In the genomic region with DNA sequence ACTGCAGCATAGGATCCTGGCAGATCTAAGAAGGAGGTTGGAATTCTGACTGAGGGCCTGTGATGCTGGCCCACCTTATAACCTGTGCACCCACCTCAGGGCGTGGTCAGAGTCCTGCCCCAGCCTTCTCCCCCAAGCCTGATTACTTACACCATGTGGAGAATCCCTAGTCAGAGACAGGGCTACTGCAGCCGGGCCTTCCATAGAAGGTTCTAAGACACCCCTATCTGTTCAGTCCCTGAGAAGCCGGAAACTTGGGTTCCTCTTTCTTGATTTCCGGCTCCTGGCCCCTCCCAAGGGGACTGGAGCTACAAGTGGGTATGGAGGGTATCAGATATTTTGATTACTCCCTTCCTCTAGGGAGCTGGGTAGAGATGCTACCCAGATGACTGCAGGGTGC, we compare ENCODE assay signal across 14 mouse cellular contexts. TPM values are rescaled to one million over a fixed set of nuclear protein-coding genes. Genes with fewer than 3 reads are reported as not detected.
DNase-seq lines count a peak whose midpoint lies in the region; ATAC-seq and TF ChIP-seq lines count a peak whose summit lies in the region.
"Had no signal": no experiment of that assay in that cellular context is flagged by ENCODE, and none has a peak within 500 bp of the region (broad histone marks: within the 10 kb centered on the region; RNA-seq: fewer than 3 reads in every experiment).

No protein-coding gene starts in this region.

- H3K36me3 ChIP-seq in lung, embryonic 14.5 days (ENCODE audit: insufficient read depth), result peaks cover 30% of the 10 kb centered on the region
- peaks cover 56% of the 10 kb centered on the region for H3K36me3 ChIP-seq in G1E (replicated peaks)

- no peak for DNase-seq in lung, embryonic 14.5 days
- no peak for DNase-seq in lung, adult 18-20 months
- peak; percentile 51 for DNase-seq in G1E (ENCODE audit: low spot score)
- DNase-seq in yolk sac, embryonic 10.5 days (ENCODE audit: low spot score), result no peak
- no peak for DNase-seq in ovary, adult 18-20 months (ENCODE audit: low spot score)
- DNase-seq: embryo, embryonic 11 days had no signal

- H3K9ac ChIP-seq in lung, embryonic 14.5 days, result peak overlapping the region; percentile 16; the same call in 1 of the 2 replicates
- H3K9ac ChIP-seq: forebrain, embryonic 13.5 days had no signal

- WGBS in lung, embryonic 14.5 days, result 87% methylated on average over 4 of the region's 4 CpGs

- no peak overlapping the region for H3K27ac ChIP-seq in lung, embryonic 14.5 days (ENCODE audit: low read depth)
- H3K27ac ChIP-seq: forebrain, embryonic 13.5 days; heart, adult 2 months; limb, embryonic 15.5 days had no signal

- no peak for ATAC-seq in lung, embryonic 14.5 days (ENCODE audit: insufficient read depth)
- ATAC-seq in G1E (ENCODE audit: extremely low read depth, insufficient number of reproducible peaks, low FRiP score, poor library complexity, severe bottlenecking), result peak; percentile 36; the same call in 1 of the 2 replicates
- ATAC-seq in common myeloid progenitor, adult 5-6 weeks (replicated peaks; ENCODE audit: low read depth, poor library complexity, severe bottlenecking), result peak; percentile 80
- 0 out of 2 replicates have a peak, but pooled peaks have one; percentile 13 for ATAC-seq in megakaryocyte-erythroid progenitor cell, adult 5-6 weeks (replicated peaks; ENCODE audit: low FRiP score, low TSS enrichment, poor library complexity, severe bottlenecking)
- no peak; the same call in 1 of the 2 replicates for ATAC-seq in monocyte, adult 5-6 weeks (replicated peaks; ENCODE audit: insufficient number of reproducible peaks, low FRiP score, low TSS enrichment, poor library complexity, severe bottlenecking)
- ATAC-seq: forebrain, embryonic 13.5 days; intestine, postnatal 0 days had no signal

- no peak for TF ChIP-seq CTCF in lung, embryonic 14.5 days (IDR thresholded peaks at IDR 0.05; ENCODE audit: low read depth)
- TF ChIP-seq CTCF in G1E (IDR thresholded peaks at IDR 0.05; ENCODE audit: low read depth, low read length), result no peak

- peaks cover 10% of the 10 kb centered on the region; the same call in 1 of the 2 replicates for H3K4me1 ChIP-seq in lung, embryonic 14.5 days (ENCODE audit: insufficient read depth)
- peaks cover 36% of the 10 kb centered on the region for H3K4me1 ChIP-seq in G1E (ENCODE audit: insufficient read depth, low read depth, low read length)

- H3K4me2 ChIP-seq in lung, embryonic 14.5 days, result peak overlapping the region; percentile 85; the same call in 1 of the 2 replicates
- H3K4me2 ChIP-seq: limb, embryonic 15.5 days had no signal

- H3K9me3 ChIP-seq in lung, embryonic 14.5 days (ENCODE audit: low read depth, low read length), result no peaks in the 10 kb centered on the region
- H3K9me3 ChIP-seq in G1E (replicated peaks), result no peaks in the 10 kb centered on the region
- H3K9me3 ChIP-seq: forebrain, embryonic 13.5 days; limb, embryonic 15.5 days had no signal

- no peaks in the 10 kb centered on the region for H3K27me3 ChIP-seq in lung, embryonic 14.5 days (ENCODE audit: insufficient read depth, low read length)
- H3K27me3 ChIP-seq in G1E (ENCODE audit: insufficient read depth, low read length), result peaks cover 32% of the 10 kb centered on the region
- H3K27me3 ChIP-seq: limb, embryonic 15.5 days had no signal

- no peak overlapping the region; the same call in 1 of the 2 replicates for H3K4me3 ChIP-seq in lung, embryonic 14.5 days (ENCODE audit: low read depth, low read length)
- peak overlapping the region; percentile 28; the same call in 1 of the 2 replicates for H3K4me3 ChIP-seq in G1E (ENCODE audit: low read depth, low read length)
- H3K4me3 ChIP-seq: forebrain, embryonic 13.5 days; heart, adult 2 months; limb, embryonic 15.5 days had no signal

RNA-seq across cellular contexts. Expression of a gene that starts 2.2 kb away (rescaled TPM):
- 91.3 and 93.8 TPM in 2 replicates for polyA plus RNA-seq in lung, embryonic 14.5 days (2014; fragmentation: Nextera tagmentation; extraction: Ambion mirVana)
- 62.5 TPM in 2 replicates for total RNA-seq in G1E (2014; fragmentation: Nextera tagmentation)
- total RNA-seq in G1E (2017), result 49.6 and 52.4 TPM in 2 replicates
- 52.2 and 65.5 TPM in 2 replicates for polyA plus RNA-seq in G1E (2012)
- total RNA-seq in common myeloid progenitor, adult 5-6 weeks (2017), result 67.5 and 113 TPM in 2 replicates
- total RNA-seq in megakaryocyte-erythroid progenitor cell, adult 5-6 weeks (2014; fragmentation: Nextera tagmentation), result 55.6 and 78.0 TPM in 2 replicates
- 20.5 and 23.7 TPM in 2 replicates for total RNA-seq in megakaryocyte-erythroid progenitor cell, adult 5-6 weeks (2017)
- total RNA-seq in monocyte, adult 5-6 weeks (2017), result 102 to 134 TPM (median 128 TPM) in 3 replicates

RNA-seq across cellular contexts. Expression of a gene that starts 6.7 kb away (rescaled TPM):
- not detected in 2 replicates for polyA plus RNA-seq in lung, embryonic 14.5 days (2014; fragmentation: Nextera tagmentation; extraction: Ambion mirVana)
- total RNA-seq in G1E (2014; fragmentation: Nextera tagmentation), result not detected in 2 replicates
- total RNA-seq in G1E (2017), result not detected in 2 replicates
- not detected in 2 replicates for polyA plus RNA-seq in G1E (2012)
- total RNA-seq in common myeloid progenitor, adult 5-6 weeks (2017), result not detected in 2 replicates
- total RNA-seq in megakaryocyte-erythroid progenitor cell, adult 5-6 weeks (2014; fragmentation: Nextera tagmentation), result not detected in 2 replicates
- not detected in 2 replicates for total RNA-seq in megakaryocyte-erythroid progenitor cell, adult 5-6 weeks (2017)
- not detected in 3 replicates for total RNA-seq in monocyte, adult 5-6 weeks (2017)
- total RNA-seq: adrenal gland, postnatal 4 days; heart, adult 2 months had no signal
- polyA plus RNA-seq: forebrain, embryonic 13.5 days; intestine, postnatal 0 days; limb, embryonic 15.5 days had no signal

RNA-seq across cellular contexts. Expression of a gene that starts 11.5 kb away (rescaled TPM):
- 22.5 and 25.7 TPM in 2 replicates for polyA plus RNA-seq in lung, embryonic 14.5 days (2014; fragmentation: Nextera tagmentation; extraction: Ambion mirVana)
- total RNA-seq in G1E (2014; fragmentation: Nextera tagmentation) (not detected in 2 replicates), G1E (2017) (1.2 TPM in 2 replicates)
- 0.28 and 0.32 TPM in 2 replicates for polyA plus RNA-seq in G1E (2012)
- 3.3 and 9.6 TPM in 2 replicates for total RNA-seq in common myeloid progenitor, adult 5-6 weeks (2017)
- total RNA-seq in megakaryocyte-erythroid progenitor cell, adult 5-6 weeks (2014; fragmentation: Nextera tagmentation), result 8.2 and 9.0 TPM in 2 replicates
- 3.4 and 4.5 TPM in 2 replicates for total RNA-seq in megakaryocyte-erythroid progenitor cell, adult 5-6 weeks (2017)
- total RNA-seq in monocyte, adult 5-6 weeks (2017), result 3.8 to 20.0 TPM (median 10.0 TPM) in 3 replicates

RNA-seq across cellular contexts. Expression of a gene that starts 20.1 kb away (rescaled TPM):
- polyA plus RNA-seq in lung, embryonic 14.5 days (2014; fragmentation: Nextera tagmentation; extraction: Ambion mirVana), result 55.4 and 64.7 TPM in 2 replicates
- total RNA-seq in G1E (2014; fragmentation: Nextera tagmentation) (not detected in 2 replicates), G1E (2017) (0.05 TPM in 1 of 2 replicates, not detected in the other)
- polyA plus RNA-seq in G1E (2012), result 0.04 TPM in 1 of 2 replicates, not detected in the other
- not detected in 2 replicates for total RNA-seq in common myeloid progenitor, adult 5-6 weeks (2017)
- not detected in 2 replicates for total RNA-seq in megakaryocyte-erythroid progenitor cell, adult 5-6 weeks (2014; fragmentation: Nextera tagmentation)
- not detected in 2 replicates for total RNA-seq in megakaryocyte-erythroid progenitor cell, adult 5-6 weeks (2017)
- total RNA-seq in monocyte, adult 5-6 weeks (2017), result not detected in 3 replicates

RNA-seq across cellular contexts. Expression of a gene that starts 23.2 kb away (rescaled TPM):
- 0.89 and 1.8 TPM in 2 replicates for polyA plus RNA-seq in lung, embryonic 14.5 days (2014; fragmentation: Nextera tagmentation; extraction: Ambion mirVana)
- total RNA-seq in G1E (2014; fragmentation: Nextera tagmentation) (not detected in 2 replicates), G1E (2017) (0.23 TPM in 1 of 2 replicates, not detected in the other)
- polyA plus RNA-seq in G1E (2012), result not detected in 2 replicates
- total RNA-seq in common myeloid progenitor, adult 5-6 weeks (2017), result not detected in 2 replicates
- 0.90 TPM in 1 of 2 replicates, not detected in the other for total RNA-seq in megakaryocyte-erythroid progenitor cell, adult 5-6 weeks (2014; fragmentation: Nextera tagmentation)
- not detected in 2 replicates for total RNA-seq in megakaryocyte-erythroid progenitor cell, adult 5-6 weeks (2017)
- total RNA-seq in monocyte, adult 5-6 weeks (2017), result 0.19 TPM in 1 of 3 replicates, not detected in the others
- total RNA-seq: heart, adult 2 months had no signal
- polyA plus RNA-seq: heart, adult 2 months had no signal

Comparison
In these comparisons a context has a peak if more than half of its experiments do, and no peak if none do; other contexts are left out.
1. ATAC-seq: peak in G1E (single experiment), common myeloid progenitor, adult 5-6 weeks (single experiment) and megakaryocyte-erythroid progenitor cell, adult 5-6 weeks (single experiment); none in lung, embryonic 14.5 days (single experiment) and monocyte, adult 5-6 weeks (single experiment).